Comparison of ENCODE assay signal across 24 mouse cellular contexts in the genomic region with DNA sequence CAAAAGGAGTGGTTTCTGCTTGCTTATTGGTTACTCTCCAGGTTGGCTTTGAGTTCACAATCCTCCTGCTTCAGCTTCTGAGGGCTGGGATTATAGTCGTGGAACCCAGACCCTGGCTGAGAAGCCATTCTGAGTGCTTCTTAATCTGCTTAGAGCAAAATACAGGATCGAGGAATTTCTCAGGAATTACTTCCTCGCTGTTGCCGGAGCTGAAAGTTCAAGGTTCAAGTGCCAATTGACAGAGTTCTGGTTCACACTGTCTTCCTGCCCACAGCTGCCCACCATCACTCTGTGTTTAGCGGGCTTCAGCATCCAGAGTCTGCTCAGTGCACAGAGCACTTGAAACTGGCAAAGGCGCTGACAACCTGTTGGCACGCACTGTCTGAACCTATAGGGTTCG. TPM values are rescaled to one million over a fixed set of nuclear protein-coding genes. Genes with fewer than 3 reads are reported as not detected.
"Had no signal": no experiment of that assay in that cellular context is flagged by ENCODE, and none has a peak within 500 bp of the region (broad histone marks: within the 10 kb centered on the region; RNA-seq: fewer than 3 reads in every experiment).

No protein-coding gene starts in this region.

- H3K4me3 ChIP-seq: midbrain, embryonic 10.5 days; midbrain, embryonic 12.5 days; myocyte; neural tube, embryonic 13.5 days; neural tube, embryonic 15.5 days had no signal

- H3K9ac ChIP-seq: lung, embryonic 14.5 days; midbrain, embryonic 12.5 days; neural tube, embryonic 13.5 days; neural tube, embryonic 15.5 days had no signal

- H3K27me3 ChIP-seq: midbrain, embryonic 12.5 days; neural tube, embryonic 13.5 days; neural tube, embryonic 15.5 days had no signal

- DNase-seq: lung, embryonic 14.5 days; lung, postnatal 10 days; lung, postnatal 4 days; midbrain, embryonic 14.5 days; retina, postnatal 1 day; right cerebral cortex, adult 18-20 months; right cerebral cortex, postnatal 25 days; right cerebral cortex, postnatal 4 days; spleen, adult 18-20 months; thymus, adult 18-20 months; thymus, postnatal 14 days; thymus, postnatal 36 days had no signal

- H3K27ac ChIP-seq: midbrain, embryonic 10.5 days; midbrain, embryonic 12.5 days; neural tube, embryonic 13.5 days; neural tube, embryonic 15.5 days had no signal

- H3K9me3 ChIP-seq: midbrain, embryonic 10.5 days; midbrain, embryonic 12.5 days; neural tube, embryonic 13.5 days; neural tube, embryonic 15.5 days had no signal

- H3K4me2 ChIP-seq: lung, embryonic 14.5 days; midbrain, embryonic 12.5 days; neural tube, embryonic 13.5 days; neural tube, embryonic 15.5 days had no signal

- H3K36me3 ChIP-seq: midbrain, embryonic 10.5 days; midbrain, embryonic 12.5 days; neural tube, embryonic 13.5 days; neural tube, embryonic 15.5 days had no signal

- ATAC-seq: midbrain, embryonic 16.5 days had no signal

RNA-seq across cellular contexts. Expression of gene Olfr1358, which starts 42.5 kb away (rescaled TPM):
- polyA plus RNA-seq: lung, embryonic 14.5 days; lung, embryonic 16.5 days; midbrain, embryonic 10.5 days; midbrain, embryonic 12.5 days; midbrain, embryonic 14.5 days; midbrain, embryonic 16.5 days; myocyte; neural tube, embryonic 11.5 days; neural tube, embryonic 13.5 days; neural tube, embryonic 15.5 days; small intestine, adult 2 months; stomach, embryonic 14.5 days; stomach, embryonic 16.5 days; thymus, postnatal 0 days had no signal
